Mouse (Mus musculus) embryo, embryonic 10.5 days (tissue): ENCODE data around the gene Cbfa2t3.

Experiments used
- DNase-seq: peaks from one replicate; pipeline ENCODE4 v3.0.0-alpha.2; 2015; ENCODE audit warnings: low spot score

The Cbfa2t3 gene

GRCm38 (mm10) chr8:122717869-122718509 lies 19.1 kb upstream of the Cbfa2t3 start:
- DNase-seq = no peak

- DNase-seq = no peak
Measured at GRCm38 (mm10) chr8:122716566-122716965, 17.7 kb upstream of the Cbfa2t3 start.

GRCm38 (mm10) chr8:122713157-122713518 lies 14.2 kb upstream of the Cbfa2t3 start:
- no peak for DNase-seq

- no peak for DNase-seq
Measured at GRCm38 (mm10) chr8:122712411-122713156, 13.7 kb upstream of the Cbfa2t3 start.

- DNase-seq = no peak
Measured at GRCm38 (mm10) chr8:122711891-122712365, 13.0 kb upstream of the Cbfa2t3 start.

- DNase-seq = no peak
Measured at GRCm38 (mm10) chr8:122711480-122711879, 12.6 kb upstream of the Cbfa2t3 start.

- peak; percentile 34 for DNase-seq
Measured at GRCm38 (mm10) chr8:122709340-122710111, 10.6 kb upstream of the Cbfa2t3 start.

- DNase-seq = no peak
Measured at GRCm38 (mm10) chr8:122707184-122707583, 8.3 kb upstream of the Cbfa2t3 start.

GRCm38 (mm10) chr8:122705901-122706561 lies 7.1 kb upstream of the Cbfa2t3 start:
- peak; percentile 36 for DNase-seq

GRCm38 (mm10) chr8:122704612-122705011 lies 5.7 kb upstream of the Cbfa2t3 start:
- DNase-seq = no peak

- DNase-seq = no peak
Measured at GRCm38 (mm10) chr8:122702957-122703356, 4.0 kb upstream of the Cbfa2t3 start.

- DNase-seq = no peak
Measured at GRCm38 (mm10) chr8:122702301-122702941, 3.5 kb upstream of the Cbfa2t3 start.

- DNase-seq = no peak
Measured at GRCm38 (mm10) chr8:122701441-122702185, 2.7 kb upstream of the Cbfa2t3 start.

GRCm38 (mm10) chr8:122700628-122701027 lies 1.7 kb upstream of the Cbfa2t3 start:
- DNase-seq = no peak

- DNase-seq = no peak
Measured at GRCm38 (mm10) chr8:122698254-122698768, 598 bp downstream of the Cbfa2t3 start.

- no peak for DNase-seq
Measured at GRCm38 (mm10) chr8:122697586-122697985, 1.3 kb downstream of the Cbfa2t3 start.

GRCm38 (mm10) chr8:122697181-122697581 lies 1.7 kb downstream of the Cbfa2t3 start:
- DNase-seq = no peak

GRCm38 (mm10) chr8:122695438-122696042 lies 3.4 kb downstream of the Cbfa2t3 start:
- no peak for DNase-seq

- DNase-seq = no peak
Measured at GRCm38 (mm10) chr8:122692152-122692551, 6.8 kb downstream of the Cbfa2t3 start.

GRCm38 (mm10) chr8:122691018-122691417 lies 7.9 kb downstream of the Cbfa2t3 start:
- no peak for DNase-seq
